Mouse (Mus musculus): ENCODE results near the gene Gm16181.

GRCm38 (mm10) chr17:35235614-35236389 lies 15.2 kb downstream of the Gm16181 start, which contains the start of gene Nfkbil1:
- TF ChIP-seq CTCF (conservative IDR thresholded peaks at IDR 0.05; ENCODE audit: insufficient read depth, insufficient read length, low read depth, low read length) = 0 out of 2 replicates have a peak, but pooled peaks have one; percentile 0
- TF ChIP-seq POLR2A (IDR thresholded peaks at IDR 0.05; ENCODE audit: low read depth, low read length) = peak; percentile 36

Measured in kidney, adult 2 months (tissue).